Mouse (Mus musculus) testis, adult 2 months (tissue): ENCODE measurements around the gene Tom1. TPM values are rescaled to one million over a fixed set of nuclear protein-coding genes. Genes with fewer than 3 reads are reported as not detected.

ENCODE experiments used
- H3K27ac ChIP-seq: fragments of 200-500 bp; 2 replicates; pipeline ENCODE4 v1.5.1; 2012; ENCODE audit warnings: low read depth, low read length; ENCODE audit not compliant: control insufficient read depth, insufficient read depth
- H3K27me3 ChIP-seq: fragments of 200-500 bp; 2 replicates; pipeline ENCODE4 v1.6.1; 2012; ENCODE audit warnings: mild to moderate bottlenecking, low read length, moderate library complexity; ENCODE audit not compliant: control insufficient read depth, insufficient read depth
- H3K36me3 ChIP-seq: fragments of 200-500 bp; 2 replicates; pipeline ENCODE4 v1.6.1; 2012; ENCODE audit warnings: mild to moderate bottlenecking, low read length; ENCODE audit not compliant: control insufficient read depth, insufficient read depth
- H3K4me1 ChIP-seq: fragments of 200-500 bp; 2 replicates; pipeline ENCODE4 v1.6.1; 2012; ENCODE audit warnings: low read length; ENCODE audit not compliant: control insufficient read depth, insufficient read depth
- H3K4me3 ChIP-seq: fragments of 200-500 bp; 2 replicates; pipeline ENCODE4 v1.5.1; 2012; ENCODE audit warnings: low read depth, mild to moderate bottlenecking, low read length, moderate library complexity, mixed read lengths; ENCODE audit not compliant: control insufficient read depth
- CTCF ChIP-seq: fragments of 200-500 bp; IDR thresholded peaks from 2 replicates; pipeline ENCODE4 v1.5.1; 2012; ENCODE audit warnings: low read depth, mild to moderate bottlenecking, inconsistent platforms, low read length, moderate library complexity; ENCODE audit not compliant: control insufficient read depth, insufficient read depth, insufficient replicate concordance
- POLR2A ChIP-seq: fragments of 200-500 bp; IDR thresholded peaks from 2 replicates; pipeline ENCODE4 v1.6.1; 2012; ENCODE audit warnings: low read depth, mild to moderate bottlenecking, inconsistent platforms, low read length, moderate library complexity; ENCODE audit not compliant: control insufficient read depth
- polyA plus RNA-seq: library from polyadenylated mRNA; depleted of rRNA; stranded (reverse); fragments of >200 nt; gene quantifications from 2 replicates; pipeline ENCODE4 v1.2.3, GENCODE M21; 2012

Gene Tom1
- polyA plus RNA-seq, 1 experiment, result 129 TPM

- H3K36me3 ChIP-seq, result no peaks in the 10 kb centered on the region
- TF ChIP-seq CTCF (no peak), POLR2A (no peak)
- no peaks in the 10 kb centered on the region for H3K4me1 ChIP-seq
Measured at GRCm38 (mm10) chr8:75008826-75009225, 24.7 kb upstream of the Tom1 start.

GRCm38 (mm10) chr8:75013557-75013956 is 19.9 kb upstream of the Tom1 start:
- no peaks in the 10 kb centered on the region for H3K27me3 ChIP-seq
- H3K4me3 ChIP-seq, result no peak overlapping the region
- no peaks in the 10 kb centered on the region for H3K4me1 ChIP-seq
- no peak overlapping the region for H3K27ac ChIP-seq
- TF ChIP-seq POLR2A (no peak), CTCF (no peak)
- no peaks in the 10 kb centered on the region for H3K36me3 ChIP-seq

More at GRCm38 (mm10) chr8:75008826-75009225, 24.7 kb upstream of the Tom1 start:
- Histone ChIP-seq H3K27ac (no peak overlapping the region), H3K27me3 (no peaks in the 10 kb centered on the region), H3K4me3 (no peak overlapping the region)

GRCm38 (mm10) chr8:75013964-75014363 is 19.5 kb upstream of the Tom1 start:
- no peaks in the 10 kb centered on the region for H3K36me3 ChIP-seq
- no peak overlapping the region for H3K27ac ChIP-seq
- TF ChIP-seq CTCF (no peak), POLR2A (no peak)
- H3K4me1 ChIP-seq, result no peaks in the 10 kb centered on the region
- no peaks in the 10 kb centered on the region for H3K27me3 ChIP-seq
- no peak overlapping the region for H3K4me3 ChIP-seq

GRCm38 (mm10) chr8:75015981-75016380 is 17.5 kb upstream of the Tom1 start:
- Histone ChIP-seq H3K4me3 (no peak overlapping the region), H3K4me1 (no peaks in the 10 kb centered on the region), H3K27ac (no peak overlapping the region), H3K27me3 (no peaks in the 10 kb centered on the region), H3K36me3 (no peaks in the 10 kb centered on the region)
- TF ChIP-seq CTCF, result no peak

GRCm38 (mm10) chr8:75016422-75016821 is 17.1 kb upstream of the Tom1 start:
- no peaks in the 10 kb centered on the region for H3K27me3 ChIP-seq
- H3K36me3 ChIP-seq, result no peaks in the 10 kb centered on the region
- H3K4me1 ChIP-seq, result no peaks in the 10 kb centered on the region
- no peak overlapping the region for H3K4me3 ChIP-seq
- TF ChIP-seq CTCF (no peak), POLR2A (no peak)
- H3K27ac ChIP-seq, result no peak overlapping the region

- H3K4me3 ChIP-seq, result no peak overlapping the region
- TF ChIP-seq CTCF (no peak), POLR2A (no peak)
- no peaks in the 10 kb centered on the region for H3K27me3 ChIP-seq
- no peaks in the 10 kb centered on the region for H3K4me1 ChIP-seq
- no peak overlapping the region for H3K27ac ChIP-seq
- H3K36me3 ChIP-seq, result no peaks in the 10 kb centered on the region
Measured at GRCm38 (mm10) chr8:75018274-75018972, 15.1 kb upstream of the Tom1 start.

GRCm38 (mm10) chr8:75023660-75024316 is 9.7 kb upstream of the Tom1 start:
- Histone ChIP-seq H3K27me3 (no peaks in the 10 kb centered on the region), H3K27ac (no peak overlapping the region), H3K4me1 (no peaks in the 10 kb centered on the region), H3K4me3 (no peak overlapping the region), H3K36me3 (no peaks in the 10 kb centered on the region)
- TF ChIP-seq CTCF, result no peak
- no peak for TF ChIP-seq POLR2A
